Mouse (Mus musculus): ENCODE data around the gene Usp7.

Usp7 gene

DNA sequence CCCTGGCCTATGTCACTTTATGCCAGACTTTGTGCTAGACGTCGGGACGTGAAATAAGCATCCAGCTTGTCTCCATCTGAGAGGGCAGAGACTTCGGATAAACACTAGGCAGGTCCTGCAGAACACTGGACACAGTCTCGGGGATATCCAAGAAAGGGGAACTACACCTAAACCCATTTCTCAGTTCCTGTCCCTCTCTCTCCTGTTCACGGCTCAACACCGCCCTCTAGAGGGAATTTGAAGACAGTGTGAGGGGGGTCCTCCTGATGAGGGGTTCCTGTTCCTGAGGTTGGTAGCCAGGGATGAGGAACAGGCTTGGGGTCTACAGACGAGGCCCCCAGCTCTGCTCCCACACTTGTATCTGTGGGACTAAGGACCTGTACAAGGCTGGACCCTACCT is 117.9 kb downstream of the Usp7 start:
- DNase-seq (ENCODE audit: low spot score): peak; percentile 86

DNA sequence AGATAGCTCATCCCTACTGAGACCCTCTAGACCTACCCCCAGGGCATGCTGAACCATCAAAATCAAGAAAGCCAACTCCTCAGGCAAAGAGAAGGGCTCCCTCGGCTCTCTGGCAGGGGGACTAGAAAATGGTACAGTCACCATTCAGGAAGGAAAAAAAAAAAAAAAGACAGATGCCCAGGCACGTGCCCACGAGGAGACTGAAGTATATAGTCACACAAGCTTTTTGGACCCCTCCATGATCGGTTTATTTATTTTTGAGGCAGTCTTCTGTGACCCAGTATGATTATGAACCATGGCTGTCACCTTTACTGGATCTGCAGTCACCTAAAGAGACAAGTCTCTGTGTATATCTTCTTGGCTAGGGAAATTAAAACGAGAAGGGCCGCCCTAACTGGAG is 118.8 kb downstream of the Usp7 start:
- no peak for DNase-seq (ENCODE audit: low spot score)

DNA sequence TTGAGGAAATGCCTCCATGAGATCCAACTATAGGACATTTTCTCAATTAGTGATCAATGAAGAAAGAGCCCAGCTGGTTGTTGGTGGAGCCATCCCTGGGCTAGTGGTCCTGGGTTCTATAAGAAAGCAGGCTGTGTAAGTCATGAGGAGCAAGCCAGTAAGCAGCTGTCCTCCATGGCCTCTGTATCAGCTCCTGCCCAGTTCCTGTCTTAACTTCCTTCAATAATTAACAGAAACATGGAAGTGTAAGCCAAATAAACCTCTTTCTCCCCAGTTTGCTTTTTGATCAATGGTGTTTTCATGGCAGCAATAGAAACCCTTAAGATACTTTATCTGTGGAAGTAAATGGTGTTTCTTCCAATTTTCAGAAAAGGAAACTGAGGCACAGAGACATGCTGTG is 119.3 kb downstream of the Usp7 start:
- DNase-seq (ENCODE audit: low spot score): no peak

DNA sequence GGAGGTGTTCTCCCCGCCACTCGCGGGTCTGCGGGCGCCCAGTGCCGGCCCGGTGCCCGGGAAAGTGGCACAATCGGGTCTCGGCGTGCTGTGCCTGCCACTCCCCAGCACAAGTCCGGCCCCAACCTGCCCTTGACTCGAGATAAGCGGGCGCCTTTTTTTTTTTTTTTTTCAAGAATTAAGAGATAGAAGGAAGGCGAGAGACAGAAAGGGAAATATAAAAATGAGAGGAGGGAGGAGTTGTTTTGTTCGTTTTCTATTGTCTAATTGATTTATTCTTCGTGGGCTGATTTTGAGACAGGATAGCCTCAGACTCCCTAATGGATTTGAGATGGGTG is 119.8 kb downstream of the Usp7 start:
- no peak for DNase-seq (ENCODE audit: low spot score)

DNA sequence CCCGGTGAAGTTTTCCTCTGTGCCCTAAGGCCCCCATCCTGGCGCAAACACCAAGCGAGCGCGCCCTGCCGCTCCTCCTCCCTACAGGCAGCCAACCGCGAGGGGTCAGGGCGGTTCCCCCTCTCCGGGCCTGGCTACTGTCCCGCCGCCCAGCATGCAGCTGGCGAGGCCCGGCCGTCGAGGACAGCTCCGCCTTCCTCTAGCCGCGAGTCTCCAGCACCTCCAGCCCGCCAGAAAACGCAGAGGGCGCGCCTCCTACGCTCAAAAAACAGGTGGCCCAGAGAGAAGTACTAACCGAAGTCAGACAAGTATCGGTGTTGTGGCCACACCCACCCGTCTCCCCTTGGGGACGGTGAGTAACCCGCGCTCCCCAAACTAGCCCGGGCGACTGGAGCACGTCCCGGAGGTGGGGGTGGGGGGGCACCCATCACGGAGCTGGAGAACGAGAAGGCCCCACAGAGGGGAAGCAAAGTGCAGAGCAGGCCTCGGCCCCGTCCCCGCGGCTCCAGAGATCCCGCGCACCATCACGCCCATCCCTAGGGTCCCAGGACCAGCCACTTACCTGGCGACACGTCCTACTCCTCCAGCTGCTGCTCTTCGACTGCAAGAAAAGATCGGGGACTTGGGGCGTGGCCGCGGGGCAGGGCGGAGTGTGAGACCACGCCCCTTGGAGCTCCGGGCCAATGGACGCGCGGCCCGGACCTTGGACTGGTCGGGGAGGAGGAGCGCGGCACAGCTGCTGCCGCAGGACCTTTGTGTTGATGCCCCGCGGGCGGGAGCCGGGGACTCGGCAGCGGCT is 120.4 kb downstream of the Usp7 start, which contains the start of gene Carhsp1:
Gene Carhsp1 (minus strand): TSS at position 605 of the 799 bp plus-strand sequence.
- peak; percentile 97 for DNase-seq (ENCODE audit: low spot score)

DNA sequence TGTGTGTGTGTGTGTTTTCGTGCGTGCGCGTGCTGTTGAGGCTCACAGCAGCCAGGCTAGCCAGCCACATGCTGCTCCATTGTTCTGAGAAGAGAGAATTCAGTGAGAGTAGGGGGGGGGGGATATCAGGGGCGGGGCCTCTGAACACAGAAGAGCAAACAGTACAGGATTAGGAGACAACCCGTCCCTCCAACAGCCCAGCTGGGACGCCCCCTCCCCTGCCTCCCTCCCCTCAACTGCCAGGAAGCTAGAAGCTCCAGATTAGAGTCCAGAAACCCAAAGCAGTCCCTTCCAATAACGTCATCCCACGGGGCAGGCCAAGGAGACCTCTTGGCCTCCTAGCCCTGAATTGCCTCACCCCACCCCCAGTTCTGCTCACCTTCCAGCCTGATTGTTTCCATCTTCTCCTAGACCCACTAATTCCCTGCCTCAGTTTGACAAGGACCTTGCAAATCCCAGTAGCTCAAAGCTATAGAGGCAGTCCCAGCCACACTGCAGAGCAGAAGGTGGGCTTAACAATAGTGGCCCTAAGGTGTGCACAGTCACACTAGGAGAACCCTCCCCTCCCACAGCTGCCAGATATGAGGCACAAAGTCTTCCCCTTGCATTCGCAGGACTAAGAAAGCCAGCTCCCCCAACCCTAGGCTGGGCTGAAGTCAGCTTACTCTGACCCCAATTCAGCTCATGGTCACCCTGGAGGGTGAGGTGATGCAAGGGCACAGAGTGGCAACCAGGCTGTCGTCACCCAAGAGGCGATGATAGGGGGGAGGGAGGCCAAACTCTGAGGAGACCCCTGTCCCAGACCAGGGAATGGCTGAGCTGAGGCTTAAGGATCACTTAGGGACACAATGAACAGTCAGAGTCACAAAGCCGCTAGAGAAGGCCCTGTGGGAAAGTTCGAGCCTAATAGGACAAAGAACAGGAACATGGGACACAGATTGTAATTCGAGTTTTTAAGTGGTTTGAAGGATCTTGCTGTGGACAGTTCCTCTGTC is 121.8 kb downstream of the Usp7 start:
- peak; percentile 79 for DNase-seq (ENCODE audit: low spot score)

DNA sequence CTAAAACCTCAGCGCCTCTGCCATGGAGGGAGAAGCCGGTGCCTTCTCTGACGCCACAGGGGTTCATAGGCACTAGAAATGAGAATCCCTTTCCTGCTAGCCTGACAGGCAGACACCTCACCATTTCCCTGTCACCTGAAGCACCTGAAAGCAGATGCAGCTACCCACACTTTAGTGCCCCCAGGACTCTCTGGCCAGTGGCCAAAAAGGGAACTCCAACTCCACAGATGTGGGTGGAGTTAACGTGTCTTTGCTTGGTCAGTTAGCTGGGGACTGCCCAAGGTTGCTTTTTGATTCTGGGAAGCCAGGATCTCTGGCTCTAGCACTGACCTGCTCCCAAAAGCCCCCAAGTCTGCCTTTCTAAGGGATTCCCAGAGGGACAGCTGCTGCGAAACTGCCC is 122.7 kb downstream of the Usp7 start:
- DNase-seq (ENCODE audit: low spot score): no peak

DNA sequence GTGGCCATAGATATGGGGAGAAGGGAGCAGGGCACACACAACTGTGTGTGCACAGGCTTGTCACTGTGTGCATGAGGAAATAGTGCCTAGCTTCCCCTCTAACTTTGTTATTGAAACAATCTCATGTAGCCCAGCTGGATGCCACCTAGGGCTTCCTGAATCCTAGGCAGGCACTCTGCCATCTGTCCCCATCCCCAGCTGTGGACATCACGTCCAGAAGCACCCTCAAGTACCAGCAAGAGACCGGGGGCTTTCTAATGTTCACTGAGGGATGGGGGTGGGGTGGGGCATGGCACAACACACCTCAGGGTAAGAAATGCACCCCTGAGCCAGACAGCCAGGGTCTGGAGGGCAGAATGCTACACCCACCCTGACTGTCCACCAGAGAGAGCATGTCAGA is 123.7 kb downstream of the Usp7 start:
- DNase-seq (ENCODE audit: low spot score): no peak

DNA sequence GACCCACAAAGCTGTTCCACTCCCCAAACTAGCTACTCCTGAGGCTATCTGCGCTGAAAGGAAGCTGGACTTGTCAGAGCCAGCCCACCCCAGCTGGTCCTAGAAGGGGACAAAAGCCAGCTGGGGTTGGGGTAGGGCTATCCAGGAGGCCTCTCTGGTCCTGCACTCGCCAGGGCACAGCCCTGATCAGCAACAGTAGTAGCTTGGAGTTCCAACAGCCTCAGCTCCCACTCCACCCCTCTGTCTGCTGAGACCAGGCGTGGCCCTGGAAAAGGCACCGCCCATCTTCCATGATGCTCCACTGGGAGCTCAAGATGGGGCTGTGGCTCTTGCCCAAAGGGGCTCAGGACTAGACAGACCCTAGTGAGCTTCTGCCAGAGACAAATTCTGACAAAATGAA is 124.3 kb downstream of the Usp7 start:
- no peak for DNase-seq (ENCODE audit: low spot score)

DNA sequence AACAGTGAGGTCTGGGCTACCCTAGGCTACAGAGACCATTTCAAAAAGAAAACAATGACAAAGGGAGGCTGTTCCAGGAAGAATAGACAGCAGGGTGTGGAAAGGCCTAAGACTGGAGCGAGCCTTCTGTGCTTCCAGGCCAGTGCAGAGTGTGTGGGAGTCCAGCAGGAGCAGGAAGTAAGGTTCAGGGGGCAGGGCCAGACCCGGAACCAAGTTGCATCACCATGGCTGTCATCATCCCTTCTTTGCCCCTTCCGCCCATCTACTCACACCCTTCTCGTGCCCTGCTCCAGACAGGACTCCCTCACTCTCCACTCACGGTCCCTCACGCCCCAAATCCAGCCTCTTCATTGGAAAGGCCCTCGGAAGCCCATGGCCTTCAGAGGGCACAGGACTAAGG is 124.8 kb downstream of the Usp7 start:
- no peak for DNase-seq (ENCODE audit: low spot score)

DNA sequence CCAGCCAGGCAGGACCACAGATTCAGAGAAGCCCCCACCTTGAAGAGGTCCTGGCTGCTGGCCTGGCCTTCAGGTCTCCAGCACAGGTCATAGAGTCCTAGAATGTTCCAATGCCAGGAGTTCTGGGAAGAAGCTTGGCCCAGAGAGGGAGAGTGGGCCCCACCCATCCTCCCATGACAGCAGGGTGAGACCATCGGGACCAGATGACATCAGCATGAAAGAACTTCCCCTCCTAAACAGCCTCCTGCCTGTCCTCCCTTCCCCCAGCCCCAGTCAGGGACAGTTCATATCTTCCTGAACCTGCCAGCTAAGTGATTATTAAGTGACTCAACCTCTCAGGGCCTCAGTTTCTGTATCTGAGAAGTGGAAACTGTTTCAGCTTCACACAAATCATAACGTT is 125.7 kb downstream of the Usp7 start:
- DNase-seq (ENCODE audit: low spot score): no peak

DNA sequence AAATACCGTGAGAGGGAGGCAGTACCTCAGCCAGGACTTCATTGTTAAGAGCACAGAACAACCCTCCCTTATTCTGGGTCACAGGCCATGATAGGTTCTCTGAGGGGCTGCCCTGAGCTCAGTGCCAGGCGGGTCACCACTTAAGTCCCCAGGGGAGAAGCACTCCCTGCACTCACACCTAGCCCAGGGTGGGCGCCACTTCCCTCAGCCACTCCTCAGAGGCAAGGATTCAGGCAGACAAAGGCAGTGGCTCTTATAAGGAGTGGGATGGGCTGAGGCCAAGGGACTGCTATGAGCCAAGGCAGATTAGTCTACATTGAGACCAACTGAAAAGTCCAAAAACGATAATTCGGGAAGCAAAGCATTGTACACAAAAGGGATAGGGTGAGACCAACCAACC is 126.7 kb downstream of the Usp7 start:
- DNase-seq (ENCODE audit: low spot score): no peak

DNA sequence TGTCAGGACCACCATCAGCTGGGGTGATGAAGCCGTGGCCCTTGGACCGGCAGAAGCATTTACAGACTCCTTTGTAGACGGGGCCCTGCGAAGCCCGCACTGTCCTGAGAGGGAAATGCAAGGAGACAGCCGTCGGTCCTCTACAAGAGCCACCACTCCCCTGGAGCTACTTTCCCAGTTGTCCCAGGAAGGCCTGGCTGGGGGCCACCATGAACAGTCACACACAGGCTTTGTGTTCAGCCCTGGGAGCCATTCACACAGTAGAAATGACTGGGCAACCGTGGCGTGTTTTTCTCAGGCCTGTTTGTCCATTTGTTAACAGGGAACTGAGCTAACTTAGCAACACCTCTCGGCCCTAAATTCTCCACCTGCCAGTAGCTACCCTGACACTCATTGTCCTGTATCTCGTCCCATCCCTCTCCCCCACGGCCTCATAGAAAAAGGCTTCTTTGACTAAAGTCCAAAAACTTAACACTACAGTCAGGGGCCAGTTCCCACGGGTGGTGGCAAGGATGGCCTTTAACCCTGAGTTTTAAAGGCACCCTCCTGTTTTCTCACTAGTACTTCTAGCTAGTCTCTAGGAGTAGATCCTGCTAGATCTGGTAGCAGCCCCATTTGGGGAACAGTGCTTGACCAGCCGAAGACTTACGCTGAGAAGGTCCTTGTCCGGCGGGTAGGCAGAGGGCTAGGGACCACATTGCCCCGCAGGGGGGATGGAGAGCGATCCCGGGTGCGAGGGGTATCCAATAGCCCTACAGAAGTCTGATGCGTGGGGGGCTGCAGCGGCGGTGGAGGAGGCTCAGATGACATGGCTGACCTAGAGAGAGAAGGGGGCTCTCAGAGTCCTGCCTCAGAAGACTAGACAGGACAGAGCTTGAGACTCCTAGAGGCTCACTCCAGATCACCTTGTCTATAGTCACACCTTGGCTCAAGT is 128.2 kb downstream of the Usp7 start:
- no peak for DNase-seq (ENCODE audit: low spot score)

DNA sequence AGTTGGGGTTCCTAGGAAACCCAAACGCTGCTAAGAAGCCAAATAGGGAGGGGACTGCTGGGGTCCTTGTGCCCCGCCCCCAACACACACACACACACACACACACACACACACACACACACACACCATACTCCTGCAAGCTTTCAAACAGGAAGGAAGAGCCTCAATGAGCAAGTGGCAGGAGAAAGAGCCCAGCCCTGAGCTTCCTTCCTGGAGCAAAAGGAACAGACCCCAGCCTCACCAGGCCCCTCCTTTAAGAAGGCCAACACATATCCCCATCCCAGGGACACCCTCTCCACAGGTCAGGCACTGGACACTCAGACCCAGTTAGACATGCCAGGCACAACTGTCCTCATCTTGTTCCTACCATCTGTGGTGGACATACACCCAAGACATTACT is 129.1 kb downstream of the Usp7 start:
- no peak for DNase-seq (ENCODE audit: low spot score)

DNA sequence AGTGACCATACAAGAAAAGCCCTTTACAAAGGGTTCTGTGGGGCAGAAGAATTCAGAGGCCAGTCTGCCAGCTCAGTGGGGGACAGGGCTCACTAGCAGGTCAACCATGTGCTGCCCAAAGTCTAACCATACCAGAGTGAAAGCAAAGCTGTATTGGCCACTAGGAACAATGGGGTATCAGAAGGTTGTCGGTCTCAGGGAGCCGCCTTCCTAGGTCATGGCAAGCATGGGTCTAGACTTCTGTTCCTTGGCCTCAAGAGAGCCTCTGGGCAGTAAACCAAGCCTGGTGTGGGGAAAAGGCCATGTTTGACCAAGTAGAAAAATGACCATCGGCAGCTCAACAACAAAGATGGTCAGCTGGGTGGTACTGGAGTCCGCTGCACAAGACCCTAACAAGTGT is 133.3 kb downstream of the Usp7 start:
- no peak for DNase-seq (ENCODE audit: low spot score)

DNA sequence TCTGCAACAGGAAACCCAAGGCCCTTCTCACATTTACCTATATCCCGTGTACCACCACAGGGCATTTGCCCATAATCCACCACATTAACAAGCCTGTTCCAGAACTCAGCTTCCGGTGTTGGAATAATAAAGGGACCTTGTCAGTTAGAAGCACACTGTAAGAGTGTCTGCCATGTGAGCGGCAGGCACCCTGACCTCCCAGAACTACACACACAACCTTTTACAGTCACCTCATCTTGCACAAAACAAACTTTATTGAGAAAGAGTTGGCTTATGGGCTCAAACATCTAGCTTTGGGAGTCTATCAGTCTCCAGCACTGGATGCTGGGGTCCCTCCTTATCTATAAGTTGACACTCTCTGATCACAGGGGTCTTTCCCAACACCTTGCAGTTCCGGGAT is 133.8 kb downstream of the Usp7 start:
- no peak for DNase-seq (ENCODE audit: low spot score)

DNA sequence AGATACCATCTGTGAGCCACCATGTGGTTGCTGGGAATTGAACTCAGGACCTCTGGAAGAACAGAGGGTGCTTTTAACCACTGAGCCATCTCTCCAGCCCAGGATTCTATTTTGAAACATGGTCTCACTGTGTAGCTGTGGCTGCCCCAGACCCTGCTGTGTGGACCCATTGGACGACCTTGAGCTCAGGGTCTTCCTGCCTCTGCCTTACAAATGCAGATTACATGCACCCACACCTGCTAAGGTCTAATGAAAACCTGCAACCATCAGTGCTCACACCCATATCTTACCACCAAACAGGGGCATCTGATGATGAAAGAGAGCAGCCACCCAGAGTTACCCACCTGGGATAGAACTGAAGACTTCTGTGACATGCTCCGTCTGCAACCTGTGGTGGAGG is 135.9 kb downstream of the Usp7 start:
- DNase-seq (ENCODE audit: low spot score): no peak

DNA sequence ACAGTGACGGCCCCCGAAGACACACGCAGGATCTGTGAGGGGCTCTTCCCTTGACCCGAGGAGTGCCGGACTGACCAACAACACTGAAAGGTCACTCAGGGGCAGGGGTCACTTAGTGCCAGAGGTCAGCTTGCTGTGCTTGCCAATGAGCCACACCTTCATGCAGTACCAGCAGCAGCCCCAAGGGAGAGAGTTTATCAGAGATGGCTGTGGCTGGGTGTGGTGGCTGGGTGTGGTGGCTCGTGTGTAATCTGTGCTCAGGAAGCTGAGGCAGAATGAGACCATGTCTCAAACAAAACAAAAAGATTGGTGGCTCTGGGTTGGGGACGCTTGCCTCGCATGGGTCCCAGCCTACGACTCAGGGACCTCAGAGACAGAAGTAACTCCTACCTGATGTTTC is 136.5 kb downstream of the Usp7 start:
- DNase-seq (ENCODE audit: low spot score): no peak

DNA sequence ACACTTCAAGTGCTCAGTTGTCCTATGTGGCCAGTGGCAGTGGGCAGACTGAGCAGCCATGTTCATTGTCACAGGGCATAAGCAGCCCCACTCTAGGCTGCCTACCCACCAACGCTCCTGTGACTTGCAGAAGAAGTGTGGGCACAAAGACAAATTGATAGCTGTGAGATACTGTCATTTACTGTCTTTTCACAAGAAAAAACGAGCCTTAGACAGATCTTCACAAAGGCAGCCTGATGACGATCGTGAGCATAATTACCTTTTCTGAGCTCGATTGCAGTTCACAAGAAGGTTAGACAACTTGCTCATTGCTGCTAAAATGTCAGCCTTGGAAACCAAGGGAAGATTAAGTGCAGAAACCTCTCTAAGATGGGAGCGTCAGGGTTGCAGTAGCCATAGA is 137.0 kb downstream of the Usp7 start:
- no peak for DNase-seq (ENCODE audit: low spot score)

DNA sequence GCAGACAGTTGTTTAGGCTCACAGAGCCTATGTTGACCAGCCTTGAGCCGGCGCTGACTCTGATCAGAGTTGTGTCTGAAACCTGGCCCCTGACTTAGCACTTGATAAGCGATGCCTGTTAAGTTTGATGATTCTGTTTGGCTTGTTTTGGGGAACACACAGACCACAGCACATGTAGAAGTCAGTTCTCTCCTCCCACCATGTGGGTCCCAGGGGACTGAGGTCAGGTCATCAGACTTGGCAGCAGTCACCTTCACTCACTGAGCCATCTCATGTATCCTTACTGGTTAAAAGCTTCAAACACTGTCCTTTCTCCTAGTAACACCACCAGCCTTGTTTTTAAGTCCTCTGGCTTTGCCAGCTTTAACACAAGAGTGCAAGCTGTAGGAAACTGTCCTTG is 142.1 kb downstream of the Usp7 start:
- DNase-seq (ENCODE audit: low spot score): no peak

DNA sequence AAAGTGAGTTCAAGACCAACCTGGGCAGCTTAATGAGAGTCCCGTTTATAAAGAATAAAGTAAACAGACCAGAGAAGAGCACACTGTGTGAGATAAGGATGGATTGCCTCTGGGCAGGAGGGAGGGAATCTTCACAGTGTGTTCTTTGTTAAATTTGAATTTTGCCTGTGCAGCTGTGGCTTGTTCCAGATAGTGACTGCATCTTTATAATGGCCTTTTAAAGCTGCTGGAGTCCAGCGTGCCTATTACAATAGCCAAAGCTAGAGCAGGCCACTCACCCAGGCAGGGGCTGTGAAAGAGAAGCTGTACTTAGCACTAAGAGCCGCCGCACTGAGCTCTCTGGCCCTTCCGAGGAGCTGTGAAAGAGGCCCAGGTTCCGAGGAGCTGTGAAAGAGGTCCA is 146.6 kb downstream of the Usp7 start:
- DNase-seq (ENCODE audit: low spot score): no peak

DNA sequence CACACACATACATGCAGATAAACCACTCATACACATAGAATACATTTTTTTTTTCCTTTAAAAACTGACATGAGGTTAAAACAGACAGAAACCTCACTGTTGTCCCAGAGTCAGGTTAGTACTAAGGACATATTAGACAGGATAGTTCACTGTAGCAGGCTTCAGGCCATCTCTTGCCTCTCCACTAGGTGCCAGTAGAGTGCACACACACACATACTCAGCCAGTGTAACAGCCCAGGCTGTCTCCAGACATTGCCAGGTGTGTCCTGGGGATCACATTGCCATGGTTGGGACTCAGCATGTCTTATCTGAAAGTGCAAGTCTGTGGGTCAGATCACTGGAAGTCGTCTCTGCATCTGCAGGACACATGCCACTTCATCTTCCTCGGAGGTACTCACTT is 148.3 kb downstream of the Usp7 start:
- DNase-seq (ENCODE audit: low spot score): peak; percentile 66

All from retina, embryonic 14.5 days (tissue).